Mouse (Mus musculus) brain, embryonic 14.5 days (tissue): ENCODE measurements at regions not wholly inside any gene's neighbourhood (a gene's known extent, or its start where the extent isn't known, plus 50 kb on each side); places are given as distances from the start of the nearest gene placed in this dataset.

Experiments
- CTCF ChIP-seq: fragments of 200-500 bp; IDR thresholded peaks from 2 replicates; pipeline ENCODE4 v1.5.1; 2012; ENCODE audit warnings: inconsistent platforms, mild to moderate bottlenecking, moderate library complexity, borderline replicate concordance; ENCODE audit not compliant: insufficient read depth, insufficient read length; ENCODE audit errors: extremely low read depth
- POLR2A ChIP-seq: fragments of 200-500 bp; IDR thresholded peaks from 2 replicates; pipeline ENCODE4 v1.6.1; 2012; ENCODE audit warnings: mild to moderate bottlenecking, inconsistent platforms, borderline replicate concordance; ENCODE audit not compliant: poor library complexity, insufficient read depth, insufficient read length, severe bottlenecking; ENCODE audit errors: extremely low read depth

GRCm38 (mm10) chr9:73380768-73381167, 267.5 kb downstream of the Rsl24d1 start:
- TF ChIP-seq CTCF (no peak), POLR2A (no peak)
